Mouse (Mus musculus): ENCODE measurements around the gene Nr2f6. TPM values are rescaled to one million over a fixed set of nuclear protein-coding genes. Genes with fewer than 3 reads are reported as not detected.
"Not testable (repeated sequence)": the region's sequence is repeated elsewhere in the genome, so short reads cannot be mapped to it uniquely, and the experiment has no call there.

The Nr2f6 gene
- polyA plus RNA-seq, 1 experiment from 2014 or later: 38.1 TPM

DNA sequence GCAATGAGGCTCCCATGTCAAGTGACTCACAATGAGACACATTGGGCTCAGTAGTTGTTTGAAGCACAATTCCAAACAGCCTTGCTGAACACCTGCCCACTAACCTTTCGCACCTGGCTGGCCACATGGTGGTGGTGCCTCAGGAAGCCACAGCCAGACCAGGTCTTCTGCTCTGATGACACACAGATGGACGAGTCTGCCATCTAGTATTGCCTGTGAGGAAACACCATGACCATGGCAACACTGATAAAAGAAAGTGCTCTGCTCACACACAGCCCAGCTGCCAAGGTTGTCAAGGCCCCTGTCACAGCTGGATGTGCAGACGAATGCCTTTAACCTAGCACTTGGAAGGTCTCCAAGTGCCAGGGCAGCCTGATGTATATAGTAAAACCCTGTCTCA lies 30.6 kb downstream of the Nr2f6 start:
- no peak overlapping the region for H3K4me3 ChIP-seq (ENCODE audit: low read length)
- no peak overlapping the region for H3K4me2 ChIP-seq (ENCODE audit: low read depth, low read length)
- WGBS: 37% methylated on average over 3 of the region's 3 CpGs
- H3K36me3 ChIP-seq (ENCODE audit: control insufficient read depth, insufficient read depth): peaks cover 73% of the 10 kb centered on the region
- 0 out of 2 replicates have a peak, but pooled peaks have one; percentile 25 for ATAC-seq (replicated peaks; ENCODE audit: extremely low read depth, insufficient read depth, low FRiP score)
- H3K9me3 ChIP-seq (replicated peaks; ENCODE audit: control insufficient read depth, low read length): no peaks in the 10 kb centered on the region
- H3K27ac ChIP-seq (ENCODE audit: low read length): no peak overlapping the region
- H3K4me1 ChIP-seq (ENCODE audit: control insufficient read depth, insufficient read depth, low read length): peaks cover 3% of the 10 kb centered on the region; the same call in 1 of the 2 replicates
- no peaks in the 10 kb centered on the region for H3K27me3 ChIP-seq (ENCODE audit: control insufficient read depth, insufficient read depth, low read length)
- no peak overlapping the region for H3K9ac ChIP-seq (ENCODE audit: low read length)

DNA sequence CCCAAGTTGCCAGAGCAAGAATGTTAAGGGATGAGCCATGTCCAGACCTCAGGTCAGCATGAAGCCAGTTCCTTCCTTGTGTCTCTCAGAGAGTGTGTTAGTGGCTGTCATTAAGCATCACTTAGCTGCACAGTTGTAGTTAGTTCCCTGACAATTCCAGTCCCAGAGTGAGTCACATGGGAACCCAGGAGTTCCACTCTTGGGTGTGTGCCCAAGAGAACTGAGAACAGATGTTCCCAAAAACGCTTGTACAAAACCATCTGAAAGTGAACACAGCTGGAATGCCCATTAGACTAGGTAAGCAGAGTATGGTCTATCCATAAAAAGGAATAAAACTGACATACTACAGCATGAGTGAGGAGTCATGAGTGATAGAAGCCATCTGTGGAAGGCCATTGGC lies 35.2 kb downstream of the Nr2f6 start:
- ATAC-seq (replicated peaks; ENCODE audit: extremely low read depth, insufficient read depth, low FRiP score): no peak
- no peak overlapping the region for H3K4me2 ChIP-seq (ENCODE audit: low read depth, low read length)
- peaks cover 3% of the 10 kb centered on the region; the same call in 1 of the 2 replicates for H3K4me1 ChIP-seq (ENCODE audit: control insufficient read depth, insufficient read depth, low read length)
- H3K27ac ChIP-seq (ENCODE audit: low read length): no peak overlapping the region
- WGBS: 83% methylated on average over 1 of the region's 1 CpGs
- no peaks in the 10 kb centered on the region for H3K9me3 ChIP-seq (replicated peaks; ENCODE audit: control insufficient read depth, low read length)
- H3K9ac ChIP-seq (ENCODE audit: low read length): no peak overlapping the region
- H3K4me3 ChIP-seq (ENCODE audit: low read length): no peak overlapping the region
- H3K36me3 ChIP-seq (ENCODE audit: control insufficient read depth, insufficient read depth): peaks cover 67% of the 10 kb centered on the region
- no peaks in the 10 kb centered on the region for H3K27me3 ChIP-seq (ENCODE audit: control insufficient read depth, insufficient read depth, low read length)

DNA sequence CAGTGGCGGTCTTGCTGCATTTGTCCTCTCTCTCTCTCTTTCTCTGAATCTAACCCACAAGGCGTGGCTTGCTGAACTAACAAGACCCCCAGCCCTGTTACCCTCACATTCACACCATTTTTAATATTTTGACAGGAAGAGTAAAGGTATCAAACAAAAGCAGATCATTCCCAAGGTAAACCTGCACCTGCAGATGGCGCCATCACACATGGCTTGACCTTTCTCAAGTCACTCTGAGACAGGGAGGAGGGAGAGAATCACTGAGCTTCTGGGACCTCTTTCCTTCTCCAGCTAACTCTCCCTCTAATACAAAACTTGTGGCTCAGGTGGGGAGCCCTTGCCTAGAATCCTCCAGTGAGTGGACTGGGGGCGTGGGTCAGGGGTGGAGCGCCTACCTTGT lies 41.1 kb downstream of the Nr2f6 start:
- 76% methylated on average over 5 of the region's 5 CpGs for WGBS
- peaks cover 20% of the 10 kb centered on the region for H3K36me3 ChIP-seq (ENCODE audit: control insufficient read depth, insufficient read depth)
- no peak overlapping the region for H3K9ac ChIP-seq (ENCODE audit: low read length)
- no peaks in the 10 kb centered on the region for H3K27me3 ChIP-seq (ENCODE audit: control insufficient read depth, insufficient read depth, low read length)
- no peaks in the 10 kb centered on the region for H3K9me3 ChIP-seq (replicated peaks; ENCODE audit: control insufficient read depth, low read length)
- H3K4me1 ChIP-seq (ENCODE audit: control insufficient read depth, insufficient read depth, low read length): no peaks in the 10 kb centered on the region
- H3K4me2 ChIP-seq (ENCODE audit: low read depth, low read length): no peak overlapping the region
- no peak for ATAC-seq (replicated peaks; ENCODE audit: extremely low read depth, insufficient read depth, low FRiP score)
- H3K4me3 ChIP-seq (ENCODE audit: low read length): no peak overlapping the region
- H3K27ac ChIP-seq (ENCODE audit: low read length): no peak overlapping the region

DNA sequence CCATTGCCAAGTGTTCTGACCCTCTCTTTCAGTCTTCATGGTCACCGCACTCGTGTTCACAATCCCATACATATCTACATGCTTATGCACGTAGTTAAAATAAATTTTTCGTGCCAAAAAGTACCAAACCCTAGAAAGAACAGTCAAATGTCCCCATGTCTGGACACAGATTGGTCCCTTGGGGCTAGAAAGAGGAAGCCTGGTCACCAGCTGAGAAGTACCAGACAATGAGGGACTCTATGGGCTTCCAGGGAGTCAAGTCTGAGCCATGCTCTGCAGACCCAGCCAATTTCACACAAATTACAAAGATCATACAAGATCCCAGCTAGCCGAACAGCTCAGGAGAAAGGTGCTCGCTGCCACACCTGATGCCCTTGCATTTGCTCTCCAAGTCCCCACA lies 43.9 kb downstream of the Nr2f6 start:
- H3K9ac ChIP-seq (ENCODE audit: low read length); H3K4me2 ChIP-seq (ENCODE audit: low read depth, low read length); H3K4me1 ChIP-seq (ENCODE audit: control insufficient read depth, insufficient read depth, low read length); ATAC-seq (replicated peaks; ENCODE audit: extremely low read depth, insufficient read depth, low FRiP score); H3K9me3 ChIP-seq (replicated peaks; ENCODE audit: control insufficient read depth, low read length); H3K4me3 ChIP-seq (ENCODE audit: low read length); H3K27ac ChIP-seq (ENCODE audit: low read length); H3K27me3 ChIP-seq (ENCODE audit: control insufficient read depth, insufficient read depth, low read length): not testable (repeated sequence)
- peaks cover 16% of the 10 kb centered on the region for H3K36me3 ChIP-seq (ENCODE audit: control insufficient read depth, insufficient read depth)
- 94% methylated on average over 6 of the region's 6 CpGs for WGBS

DNA sequence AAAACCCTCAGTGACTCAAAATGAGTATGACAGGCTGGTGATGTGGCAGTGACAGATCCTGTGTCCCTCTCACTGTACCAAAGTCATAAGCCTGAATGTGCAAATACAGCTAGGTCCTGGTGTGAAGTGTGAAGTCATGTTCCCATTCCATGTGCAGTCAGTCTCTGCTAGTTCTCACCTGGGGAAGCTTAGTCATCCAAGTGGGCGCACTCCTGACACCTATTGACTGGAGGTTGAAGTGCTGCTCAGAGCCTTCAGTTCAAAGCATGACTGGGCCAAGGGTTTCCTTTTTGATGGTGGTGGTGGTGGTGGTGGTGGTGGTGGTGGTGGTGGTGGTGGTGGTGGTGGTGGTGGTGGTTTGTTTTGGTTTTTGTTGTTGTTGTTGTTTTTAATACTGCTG lies 56.9 kb downstream of the Nr2f6 start:
- Histone ChIP-seq H3K9ac (ENCODE audit: low read length) (no peak overlapping the region), H3K4me2 (ENCODE audit: low read depth, low read length) (no peak overlapping the region), H3K27ac (ENCODE audit: low read length) (no peak overlapping the region), H3K4me3 (ENCODE audit: low read length) (no peak overlapping the region), H3K9me3 (replicated peaks; ENCODE audit: control insufficient read depth, low read length) (no peaks in the 10 kb centered on the region), H3K27me3 (ENCODE audit: control insufficient read depth, insufficient read depth, low read length) (no peaks in the 10 kb centered on the region), H3K36me3 (ENCODE audit: control insufficient read depth, insufficient read depth) (peaks cover 60% of the 10 kb centered on the region), H3K4me1 (ENCODE audit: control insufficient read depth, insufficient read depth, low read length) (no peaks in the 10 kb centered on the region)
- WGBS: 78% methylated on average over 1 of the region's 1 CpGs
- 0 out of 2 replicates have a peak, but pooled peaks have one; percentile 54 for ATAC-seq (replicated peaks; ENCODE audit: extremely low read depth, insufficient read depth, low FRiP score)

Other genes starting within 250 kb of the Nr2f6 start
- gene Myo9b, start 109.2 kb downstream of the Nr2f6 start, polyA plus RNA-seq (2015; fragmentation: Nextera tagmentation; extraction: Ambion mirVana): 12.6 and 16.6 TPM in 2 replicates
- gene Haus8, start 109.0 kb downstream of the Nr2f6 start, polyA plus RNA-seq (2015; fragmentation: Nextera tagmentation; extraction: Ambion mirVana): 125 and 130 TPM in 2 replicates
- gene Use1, start 15.1 kb downstream of the Nr2f6 start, polyA plus RNA-seq (2015; fragmentation: Nextera tagmentation; extraction: Ambion mirVana): 77.2 and 82.0 TPM in 2 replicates
- 5.7 and 6.2 TPM in 2 replicates for gene Ocel1, start 10.7 kb downstream of the Nr2f6 start, polyA plus RNA-seq (2015; fragmentation: Nextera tagmentation; extraction: Ambion mirVana)
- gene Ushbp1, start 13.8 kb upstream of the Nr2f6 start, polyA plus RNA-seq (2015; fragmentation: Nextera tagmentation; extraction: Ambion mirVana): 20.6 and 24.4 TPM in 2 replicates
- 86.4 and 88.8 TPM in 2 replicates for gene Babam1, start 14.9 kb upstream of the Nr2f6 start, polyA plus RNA-seq (2015; fragmentation: Nextera tagmentation; extraction: Ambion mirVana)
- 32.9 and 33.8 TPM in 2 replicates for gene Ankle1, start 24.1 kb upstream of the Nr2f6 start, polyA plus RNA-seq (2015; fragmentation: Nextera tagmentation; extraction: Ambion mirVana)
- 41.7 and 48.7 TPM in 2 replicates for gene Abhd8, start 81.7 kb upstream of the Nr2f6 start, polyA plus RNA-seq (2015; fragmentation: Nextera tagmentation; extraction: Ambion mirVana)
- gene Mrpl34, start 83.0 kb upstream of the Nr2f6 start, polyA plus RNA-seq (2015; fragmentation: Nextera tagmentation; extraction: Ambion mirVana): 175 and 192 TPM in 2 replicates
- 78.2 and 83.7 TPM in 2 replicates for gene Dda1, start 87.2 kb upstream of the Nr2f6 start, polyA plus RNA-seq (2015; fragmentation: Nextera tagmentation; extraction: Ambion mirVana)
- 0.37 and 0.76 TPM in 2 replicates for gene Ano8, start 104.0 kb upstream of the Nr2f6 start, polyA plus RNA-seq (2015; fragmentation: Nextera tagmentation; extraction: Ambion mirVana)
- gene Gtpbp3, start 106.1 kb upstream of the Nr2f6 start, polyA plus RNA-seq (2015; fragmentation: Nextera tagmentation; extraction: Ambion mirVana): 12.3 and 12.5 TPM in 2 replicates
- 86.4 and 106 TPM in 2 replicates for gene Plvap, start 129.8 kb upstream of the Nr2f6 start, polyA plus RNA-seq (2015; fragmentation: Nextera tagmentation; extraction: Ambion mirVana)
- 0.29 and 0.54 TPM in 2 replicates for gene Ccdc194, start 143.8 kb upstream of the Nr2f6 start, polyA plus RNA-seq (2015; fragmentation: Nextera tagmentation; extraction: Ambion mirVana)
- gene Bst2, start 155.5 kb upstream of the Nr2f6 start, polyA plus RNA-seq (2015; fragmentation: Nextera tagmentation; extraction: Ambion mirVana): 36.6 and 46.5 TPM in 2 replicates
- gene Mvb12a, start 161.0 kb upstream of the Nr2f6 start, polyA plus RNA-seq (2015; fragmentation: Nextera tagmentation; extraction: Ambion mirVana): 60.3 and 65.8 TPM in 2 replicates
- gene Tmem221, start 176.9 kb upstream of the Nr2f6 start, polyA plus RNA-seq (2015; fragmentation: Nextera tagmentation; extraction: Ambion mirVana): 0.99 and 1.4 TPM in 2 replicates
- gene Nxnl1, start 184.6 kb upstream of the Nr2f6 start, polyA plus RNA-seq (2015; fragmentation: Nextera tagmentation; extraction: Ambion mirVana): 0.06 and 0.18 TPM in 2 replicates
- 25.1 and 26.2 TPM in 2 replicates for gene Slc27a1, start 186.9 kb upstream of the Nr2f6 start, polyA plus RNA-seq (2015; fragmentation: Nextera tagmentation; extraction: Ambion mirVana)
- gene Pgls, start 210.2 kb upstream of the Nr2f6 start, polyA plus RNA-seq (2015; fragmentation: Nextera tagmentation; extraction: Ambion mirVana): 188 and 205 TPM in 2 replicates
- gene Fam129c, start 215.7 kb upstream of the Nr2f6 start, polyA plus RNA-seq (2015; fragmentation: Nextera tagmentation; extraction: Ambion mirVana): 3.9 and 4.4 TPM in 2 replicates
- 54.4 and 56.0 TPM in 2 replicates for gene Colgalt1, start 229.0 kb upstream of the Nr2f6 start, polyA plus RNA-seq (2015; fragmentation: Nextera tagmentation; extraction: Ambion mirVana)